Mouse (Mus musculus) hematopoietic stem cell, adult 5-6 weeks (primary cell): ENCODE measurements at regions not wholly inside any gene's neighbourhood (a gene's known extent, or its start where the extent isn't known, plus 50 kb on each side); places are given as distances from the start of the nearest gene placed in this dataset.

ENCODE experiments used
- ATAC-seq, 2 experiments: fragments of 125-278 bp in 1 of 2; replicated peaks in 1 of 2; 2 replicates each; pipeline ENCODE4 v1.8.0; 2016 to 2017; ENCODE audit warnings: inconsistent platforms in 2 of 2, mild to moderate bottlenecking in 2 of 2, moderate number of reproducible peaks in 2 of 2, low read depth in 1 of 2, moderate TSS enrichment in 1 of 2; ENCODE audit not compliant: low FRiP score in 2 of 2, poor library complexity in 2 of 2, severe bottlenecking in 2 of 2, insufficient read depth in 1 of 2, low TSS enrichment in 1 of 2

DNA sequence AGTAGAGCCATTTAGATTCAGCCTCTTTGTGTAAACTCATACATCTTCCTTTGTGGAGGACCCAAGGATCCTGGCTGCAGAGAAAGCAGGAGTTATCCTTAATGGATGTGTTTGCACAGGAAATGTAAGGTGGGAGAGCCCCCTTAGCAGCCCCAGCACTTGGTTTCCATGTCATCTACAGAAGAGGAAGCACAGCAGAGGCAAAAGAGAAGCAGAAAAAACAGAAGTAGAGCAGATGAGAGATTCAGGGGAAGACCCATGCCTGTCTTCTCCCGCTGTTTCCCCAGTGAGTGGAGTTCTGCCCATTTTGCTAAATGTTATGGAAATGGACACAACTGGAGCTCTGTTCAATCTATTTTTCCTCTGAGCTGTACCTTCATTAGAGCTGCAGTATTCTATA is 57.8 kb upstream of the Dgkh start:
- ATAC-seq: peak in 1 of 2 experiments; percentile 45; a peak in 1 of 4 replicates

DNA sequence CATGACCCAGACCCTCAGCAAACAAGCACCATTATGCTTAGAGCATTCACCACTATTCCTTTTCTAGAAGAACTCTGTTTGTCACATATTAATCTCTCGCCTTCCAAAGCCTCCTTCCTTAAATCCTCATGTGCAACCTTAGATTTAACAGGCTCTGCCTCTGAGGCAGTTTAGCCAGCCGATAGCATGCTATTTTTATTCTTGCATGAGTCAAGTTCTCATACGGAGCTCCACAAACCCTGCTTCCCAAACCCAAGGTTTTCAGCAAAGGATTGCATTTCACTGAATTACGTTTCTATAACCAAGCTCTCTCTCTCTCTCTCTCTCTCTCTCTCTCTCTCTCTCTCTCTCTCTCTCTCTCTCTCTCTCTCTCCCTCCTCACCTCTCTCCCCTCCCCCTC is 52.1 kb upstream of the Vwa8 start:
- ATAC-seq: no peak

DNA sequence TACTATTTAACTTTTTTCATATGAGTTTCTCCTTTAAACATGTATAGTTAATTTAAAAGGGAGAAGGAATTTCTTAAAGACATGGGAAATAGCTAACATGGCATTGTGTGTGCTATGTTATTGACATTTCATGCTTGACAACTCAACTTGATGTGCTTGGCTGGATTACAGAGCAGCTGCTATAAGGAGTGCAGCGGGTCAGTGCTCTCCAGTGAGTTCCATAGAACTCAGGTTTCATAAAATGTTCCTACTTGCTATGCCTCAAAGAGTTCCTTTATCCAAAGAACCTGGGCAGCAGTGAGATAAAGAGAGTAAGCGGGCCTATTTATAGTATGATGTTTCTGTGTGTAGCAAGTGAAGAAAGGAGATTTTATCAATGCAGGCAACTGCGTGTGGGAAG is 50.4 kb upstream of the Vwa8 start:
- no peak for ATAC-seq
